Mouse (Mus musculus) heart, embryonic 12.5 days (tissue): ENCODE data around the gene Tgm4. TPM values are rescaled to one million over a fixed set of nuclear protein-coding genes. Genes with fewer than 3 reads are reported as not detected.

ENCODE experiments used
- ATAC-seq: fragments of 200-750 bp; cut with Nextera tagmentation; 2 replicates; pipeline ENCODE4 v1.8.0; 2017; ENCODE audit warnings: moderate TSS enrichment, moderate library complexity; ENCODE audit not compliant: insufficient number of reproducible peaks, low FRiP score
- H3K27ac ChIP-seq: fragments of 300-500 bp; sonication (generic); 2 replicates; pipeline ENCODE4 v1.5.1; 2016; ENCODE audit warnings: mild to moderate bottlenecking, moderate library complexity; ENCODE audit not compliant: poor library complexity, severe bottlenecking
- H3K27me3 ChIP-seq: fragments of 300-500 bp; sonication (generic); replicated peaks from 2 replicates; pipeline ENCODE4 v1.6.1; 2016; ENCODE audit warnings: mild to moderate bottlenecking, moderate library complexity
- H3K36me3 ChIP-seq: fragments of 300-500 bp; sonication (generic); 2 replicates; pipeline ENCODE4 v1.6.1; 2016; ENCODE audit warnings: mild to moderate bottlenecking, moderate library complexity
- H3K4me1 ChIP-seq: fragments of 300-500 bp; sonication (generic); replicated peaks from 2 replicates; pipeline ENCODE4 v1.6.1; 2016; ENCODE audit warnings: mild to moderate bottlenecking
- H3K4me2 ChIP-seq: fragments of 300-500 bp; sonication (generic); 2 replicates; pipeline ENCODE4 v1.6.1; 2016; ENCODE audit warnings: mild to moderate bottlenecking, moderate library complexity
- H3K4me3 ChIP-seq: fragments of 300-500 bp; sonication (generic); 2 replicates; pipeline ENCODE4 v1.5.1; 2016; ENCODE audit warnings: mild to moderate bottlenecking
- H3K9ac ChIP-seq: fragments of 300-500 bp; sonication (generic); 2 replicates; pipeline ENCODE4 v1.6.1; 2016; ENCODE audit warnings: mild to moderate bottlenecking, moderate library complexity
- H3K9me3 ChIP-seq: fragments of 300-500 bp; sonication (generic); replicated peaks from 2 replicates; pipeline ENCODE4 v1.6.1; 2016; ENCODE audit warnings: mild to moderate bottlenecking, moderate library complexity
- WGBS: fragments of 180-500 bp; shearing (Covaris S2); methylation state at CpG from one replicate; pipeline ENCODE4 v1.1.7; 2016; 5-methylcytosine and 5-hydroxymethylcytosine counted together
- polyA plus RNA-seq: library from polyadenylated mRNA; unstranded; fragments of >200 nt; fragmentation: Nextera tagmentation; extraction: Ambion mirVana; gene quantifications from 2 replicates; pipeline ENCODE4 v1.2.1, GENCODE M21; 2016

The Tgm4 gene
- polyA plus RNA-seq, result 0.33 and 0.60 TPM in 2 replicates

- Histone ChIP-seq H3K9me3 (no peaks in the 10 kb centered on the region), H3K27me3 (no peaks in the 10 kb centered on the region), H3K4me2 (no peak within 1 kb of the TSS), H3K27ac (no peak within 1 kb of the TSS), H3K36me3 (no peaks in the 10 kb centered on the region), H3K9ac (no peak within 1 kb of the TSS), H3K4me3 (no peak within 1 kb of the TSS), H3K4me1 (no peaks in the 10 kb centered on the region)
- WGBS, result 78% methylated on average over 4 of the region's 4 CpGs
- no peak for ATAC-seq
These were observed at the start of gene Tgm4 for GRCm38 (mm10) chr9:123034426-123034825. Gene Tgm4, plus strand, starts transcription at chr9:123034726.

DNA sequence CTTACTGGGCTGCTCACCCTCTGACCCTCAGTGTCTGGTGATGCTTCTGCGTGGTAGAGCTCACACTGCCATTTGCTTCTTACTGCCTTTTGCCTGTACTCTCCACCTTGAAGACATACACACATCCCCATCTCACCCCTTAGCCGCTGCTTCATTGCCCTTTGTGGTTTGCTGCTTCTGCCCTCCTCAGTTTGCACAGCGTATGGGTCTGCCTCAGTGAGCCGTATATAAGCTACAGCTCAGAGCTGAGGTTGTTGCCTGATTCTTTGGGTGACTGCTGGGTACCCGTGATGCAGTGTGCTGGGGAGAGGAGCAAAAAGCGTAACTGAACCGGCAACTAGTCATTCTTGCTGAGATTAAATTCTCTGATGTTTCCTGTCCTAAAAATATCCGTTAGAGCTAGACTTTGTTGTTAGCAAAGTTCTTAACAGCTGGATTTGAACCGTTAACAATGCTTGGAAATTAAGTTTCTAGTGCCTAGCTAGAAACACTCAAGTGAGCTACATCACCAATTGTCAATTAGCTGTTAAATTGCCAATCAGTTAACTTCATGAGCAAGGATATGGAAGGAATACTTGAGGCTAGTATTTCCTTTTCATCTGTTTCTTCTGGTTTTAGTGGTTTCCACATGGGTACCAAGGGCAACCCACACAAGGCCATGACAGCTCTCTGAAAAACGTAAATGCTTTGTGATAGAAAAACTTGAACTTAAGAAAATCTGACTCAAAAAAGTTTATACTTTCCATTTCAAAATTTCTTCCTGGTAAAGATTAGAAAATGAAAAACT lies 35.9 kb upstream of the Tgm4 start:
- no peak for ATAC-seq

GRCm38 (mm10) chr9:122999193-122999586 lies 35.3 kb upstream of the Tgm4 start:
- ATAC-seq, result no peak
- Histone ChIP-seq H3K4me3 (no peak overlapping the region), H3K9me3 (no peaks in the 10 kb centered on the region), H3K27ac (no peak overlapping the region), H3K27me3 (no peaks in the 10 kb centered on the region), H3K4me2 (no peak overlapping the region), H3K4me1 (no peaks in the 10 kb centered on the region), H3K9ac (no peak overlapping the region), H3K36me3 (peaks cover 75% of the 10 kb centered on the region)
- WGBS, result 95% methylated on average over 4 of the region's 4 CpGs

More for the DNA sequence above, 35.9 kb upstream of the Tgm4 start:
- Histone ChIP-seq H3K4me2 (no peak overlapping the region), H3K9me3 (no peaks in the 10 kb centered on the region), H3K4me1 (no peaks in the 10 kb centered on the region), H3K4me3 (no peak overlapping the region), H3K9ac (no peak overlapping the region), H3K36me3 (peaks cover 72% of the 10 kb centered on the region), H3K27ac (no peak overlapping the region), H3K27me3 (no peaks in the 10 kb centered on the region)
- 91% methylated on average over 10 of the region's 10 CpGs for WGBS

- Histone ChIP-seq H3K4me3 (no peak overlapping the region), H3K27me3 (no peaks in the 10 kb centered on the region), H3K36me3 (peaks cover 87% of the 10 kb centered on the region), H3K27ac (no peak overlapping the region), H3K9ac (no peak overlapping the region), H3K4me1 (no peaks in the 10 kb centered on the region), H3K9me3 (no peaks in the 10 kb centered on the region), H3K4me2 (no peak overlapping the region)
- no peak for ATAC-seq
- WGBS, result 100% methylated on average over 2 of the region's 2 CpGs
These were observed 29.8 kb upstream of the Tgm4 start for GRCm38 (mm10) chr9:123004718-123005117.

DNA sequence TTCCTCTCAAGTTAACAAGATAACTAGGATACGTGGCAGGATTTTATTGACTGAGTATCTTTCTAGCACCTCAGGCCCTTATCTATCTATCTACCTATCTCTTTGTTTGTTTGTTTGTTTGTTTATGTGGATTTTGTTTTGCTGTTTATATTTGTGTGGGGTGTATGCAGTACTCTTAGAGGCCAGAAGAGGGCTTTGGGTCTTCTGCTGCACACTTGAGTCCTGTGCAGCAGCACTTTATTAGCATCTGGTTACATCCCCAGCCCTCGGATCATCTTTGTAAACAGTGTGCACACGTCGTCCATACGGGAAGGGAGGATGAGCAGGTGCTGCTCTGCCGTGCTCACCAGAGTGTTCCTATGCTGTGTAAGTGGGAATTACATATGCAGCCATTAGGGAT lies 28.5 kb upstream of the Tgm4 start:
- no peaks in the 10 kb centered on the region for H3K27me3 ChIP-seq
- H3K9me3 ChIP-seq, result no peaks in the 10 kb centered on the region
- ATAC-seq, result no peak
- WGBS, result 88% methylated on average over 6 of the region's 6 CpGs
- H3K4me1 ChIP-seq, result no peaks in the 10 kb centered on the region
- H3K9ac ChIP-seq, result no peak overlapping the region
- H3K36me3 ChIP-seq, result peaks cover 85% of the 10 kb centered on the region
- H3K4me3 ChIP-seq, result no peak overlapping the region
- no peak overlapping the region for H3K27ac ChIP-seq
- no peak overlapping the region for H3K4me2 ChIP-seq

- Histone ChIP-seq H3K4me3 (peak within 1 kb of the TSS; percentile 61), H3K4me1 (peaks cover 10% of the 10 kb centered on the region), H3K4me2 (peak within 1 kb of the TSS; percentile 73), H3K27ac (peak within 1 kb of the TSS; percentile 71), H3K9me3 (no peaks in the 10 kb centered on the region), H3K36me3 (peaks cover 17% of the 10 kb centered on the region), H3K9ac (peak within 1 kb of the TSS; percentile 75), H3K27me3 (no peaks in the 10 kb centered on the region)
- peak; percentile 95 for ATAC-seq
- WGBS, result under 1% methylated on average over 55 of the region's 69 CpGs
These were observed 13.4 kb upstream of the Tgm4 start, which contains the start of gene Tmem42 for GRCm38 (mm10) chr9:123020995-123021631. Gene Tmem42, plus strand, starts transcription at chr9:123021326.

DNA sequence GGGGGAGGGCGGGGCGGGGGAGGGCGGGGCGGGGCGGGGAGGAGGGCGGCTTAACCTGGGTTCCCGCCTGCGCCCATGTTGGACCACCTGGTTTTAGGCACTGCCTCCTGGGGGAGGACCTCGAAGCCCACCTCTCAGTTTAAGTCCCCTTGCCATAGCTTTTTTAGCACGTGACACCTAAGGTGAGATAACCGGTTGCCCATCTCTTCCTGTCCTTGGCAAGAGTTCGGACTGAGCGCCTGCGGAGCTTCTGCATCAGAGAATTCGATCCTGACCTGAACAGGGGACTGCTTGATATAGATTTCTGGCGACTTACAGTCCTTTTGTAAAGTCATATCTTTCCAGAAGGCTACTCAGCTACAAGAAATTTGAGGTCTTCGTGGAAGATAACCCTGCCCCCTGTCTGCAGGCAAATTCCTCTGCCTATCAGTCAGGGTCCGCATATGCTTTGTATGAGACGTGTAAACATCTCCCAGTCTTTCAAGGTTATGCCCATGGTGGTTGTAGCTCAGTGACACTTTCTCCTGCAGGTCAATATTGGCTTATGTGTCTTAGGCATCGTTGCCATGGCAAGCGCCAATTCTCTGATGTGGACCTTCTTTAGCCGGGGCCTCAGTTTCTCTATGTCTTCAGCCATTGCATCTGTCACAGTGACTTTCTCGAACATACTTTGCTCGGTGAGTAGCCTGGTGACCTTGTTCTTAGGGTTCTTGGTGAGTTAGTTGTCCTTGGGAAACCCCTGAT lies 12.7 kb upstream of the Tgm4 start:
- ATAC-seq, result no peak
- H3K9ac ChIP-seq, result no peak overlapping the region; the same call in 1 of the 2 replicates
- peak overlapping the region; percentile 61 for H3K4me3 ChIP-seq
- 35% methylated on average over 18 of the region's 24 CpGs for WGBS
- H3K27ac ChIP-seq, result peak overlapping the region; percentile 71; the same call in 1 of the 2 replicates
- H3K36me3 ChIP-seq, result peaks cover 13% of the 10 kb centered on the region
- H3K4me2 ChIP-seq, result peak overlapping the region; percentile 73
- peaks cover 10% of the 10 kb centered on the region for H3K4me1 ChIP-seq
- no peaks in the 10 kb centered on the region for H3K9me3 ChIP-seq
- no peaks in the 10 kb centered on the region for H3K27me3 ChIP-seq

DNA sequence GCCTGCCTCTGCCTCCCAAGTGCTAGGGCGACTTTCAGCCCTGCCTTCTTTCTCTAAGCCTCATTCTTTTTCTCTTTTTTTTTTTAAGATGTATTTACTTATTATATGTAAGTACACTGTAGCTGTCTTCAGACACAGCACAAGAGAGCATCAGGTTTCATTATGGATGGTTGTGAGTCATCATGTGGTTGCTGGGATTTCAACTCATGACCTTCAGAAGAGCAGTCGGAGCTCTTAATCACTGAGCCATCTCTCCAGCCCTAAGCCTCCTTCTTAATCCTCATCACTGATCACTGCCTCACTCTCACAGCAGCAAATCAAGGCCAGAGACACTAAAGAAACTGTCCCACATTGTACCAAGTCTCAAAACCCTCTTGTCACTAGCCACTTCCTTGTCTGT lies 10.3 kb upstream of the Tgm4 start:
- Histone ChIP-seq H3K36me3 (no peaks in the 10 kb centered on the region), H3K9ac (no peak overlapping the region), H3K9me3 (no peaks in the 10 kb centered on the region), H3K4me1 (peaks cover 8% of the 10 kb centered on the region), H3K4me2 (no peak overlapping the region), H3K27me3 (no peaks in the 10 kb centered on the region), H3K4me3 (no peak overlapping the region), H3K27ac (no peak overlapping the region)
- WGBS, result 79% methylated on average over 2 of the region's 2 CpGs
- no peak for ATAC-seq

DNA sequence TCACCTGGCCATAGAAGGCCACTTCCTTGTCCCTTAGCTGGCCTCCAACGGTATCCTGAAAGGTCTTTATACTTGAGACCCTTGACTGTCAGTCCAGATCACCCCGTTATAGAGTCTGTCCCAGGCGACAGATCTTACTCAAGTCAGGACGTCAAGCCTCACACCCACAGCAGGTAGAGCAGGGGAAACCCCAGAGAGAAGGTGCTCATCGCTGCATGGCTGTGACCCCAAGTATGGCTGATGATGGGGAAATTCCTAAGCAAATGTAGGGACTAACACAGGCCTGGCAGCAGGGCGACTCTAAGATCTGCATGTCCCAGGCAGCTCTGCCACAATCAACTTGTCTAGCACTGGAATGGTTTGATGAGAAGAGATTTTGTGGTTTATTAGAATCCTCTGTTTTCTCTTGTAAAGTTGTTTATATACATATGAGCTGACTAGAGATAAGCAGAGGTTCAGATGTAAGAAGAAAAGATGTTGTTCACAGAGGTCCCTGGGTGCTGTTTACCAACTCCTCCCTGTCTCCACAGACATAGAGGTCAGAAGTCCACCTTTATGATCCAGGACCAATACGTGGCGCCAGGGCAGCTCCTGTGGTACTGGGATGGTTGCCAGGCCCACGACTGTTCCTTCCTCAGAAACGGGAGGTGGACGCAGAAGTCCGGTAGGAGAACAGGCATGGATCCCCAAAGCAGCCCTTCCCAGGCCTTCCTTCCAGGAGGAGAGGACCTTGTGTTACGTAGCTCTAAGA lies 2.9 kb upstream of the Tgm4 start:
- Histone ChIP-seq H3K4me2 (no peak overlapping the region), H3K9ac (no peak overlapping the region), H3K4me1 (no peaks in the 10 kb centered on the region), H3K27me3 (no peaks in the 10 kb centered on the region), H3K4me3 (no peak overlapping the region), H3K9me3 (no peaks in the 10 kb centered on the region), H3K27ac (no peak overlapping the region), H3K36me3 (no peaks in the 10 kb centered on the region)
- 80% methylated on average over 13 of the region's 13 CpGs for WGBS
- ATAC-seq, result no peak

GRCm38 (mm10) chr9:123047665-123048064 lies 13.1 kb downstream of the Tgm4 start:
- H3K9me3 ChIP-seq, result no peaks in the 10 kb centered on the region
- H3K4me3 ChIP-seq, result no peak overlapping the region
- no peak overlapping the region for H3K9ac ChIP-seq
- ATAC-seq, result no peak
- H3K27ac ChIP-seq, result no peak overlapping the region
- H3K27me3 ChIP-seq, result no peaks in the 10 kb centered on the region
- H3K4me2 ChIP-seq, result no peak overlapping the region
- no peaks in the 10 kb centered on the region for H3K4me1 ChIP-seq
- no peaks in the 10 kb centered on the region for H3K36me3 ChIP-seq
- WGBS, result 80% methylated on average over 1 of the region's 1 CpGs
